Mouse (Mus musculus): ENCODE measurements around the gene Rsph9. TPM values are rescaled to one million over a fixed set of nuclear protein-coding genes. Genes with fewer than 3 reads are reported as not detected.

Rsph9 gene
- polyA plus RNA-seq, 1 experiment from 2014 or later = 14.6 TPM

GRCm38 (mm10) chr17:46080388-46080787, 63.6 kb downstream of the Rsph9 start:
- 0 out of 2 replicates have a peak, but pooled peaks cover 2% of the 10 kb centered on the region for H3K9me3 ChIP-seq (ENCODE audit: control insufficient read depth, low read length)
- no peak overlapping the region for H3K9ac ChIP-seq (ENCODE audit: low read length)
- H3K27me3 ChIP-seq (replicated peaks; ENCODE audit: control insufficient read depth, insufficient read depth, low read length) = no peaks in the 10 kb centered on the region
- H3K27ac ChIP-seq (ENCODE audit: low read depth) = no peak overlapping the region
- 77% methylated on average over 7 of the region's 7 CpGs for WGBS
- H3K4me1 ChIP-seq (replicated peaks; ENCODE audit: control insufficient read depth, insufficient read depth, low read length) = peaks cover 21% of the 10 kb centered on the region
- no peak for ATAC-seq (replicated peaks; ENCODE audit: low FRiP score, low TSS enrichment, low read depth)
- H3K4me2 ChIP-seq (ENCODE audit: low read length) = no peak overlapping the region
- no peaks in the 10 kb centered on the region for H3K36me3 ChIP-seq (ENCODE audit: control insufficient read depth, insufficient read depth, low read length)
- no peak overlapping the region for H3K4me3 ChIP-seq (ENCODE audit: low read depth, low read length)
- DNase-seq (ENCODE audit: low spot score) = no peak

GRCm38 (mm10) chr17:46079037-46079436, 65.0 kb downstream of the Rsph9 start:
- no peak for ATAC-seq (replicated peaks; ENCODE audit: low FRiP score, low TSS enrichment, low read depth)
- Histone ChIP-seq H3K9ac (ENCODE audit: low read length) (no peak overlapping the region), H3K27ac (ENCODE audit: low read depth) (no peak overlapping the region), H3K4me3 (ENCODE audit: low read depth, low read length) (no peak overlapping the region), H3K9me3 (ENCODE audit: control insufficient read depth, low read length) (0 out of 2 replicates have a peak, but pooled peaks cover 2% of the 10 kb centered on the region), H3K4me1 (replicated peaks; ENCODE audit: control insufficient read depth, insufficient read depth, low read length) (peaks cover 19% of the 10 kb centered on the region), H3K4me2 (ENCODE audit: low read length) (no peak overlapping the region), H3K27me3 (replicated peaks; ENCODE audit: control insufficient read depth, insufficient read depth, low read length) (no peaks in the 10 kb centered on the region), H3K36me3 (ENCODE audit: control insufficient read depth, insufficient read depth, low read length) (no peaks in the 10 kb centered on the region)
- 78% methylated on average over 2 of the region's 2 CpGs for WGBS
- no peak for DNase-seq (ENCODE audit: low spot score)

GRCm38 (mm10) chr17:46077921-46078534, 66.0 kb downstream of the Rsph9 start:
- Histone ChIP-seq H3K27me3 (replicated peaks; ENCODE audit: control insufficient read depth, insufficient read depth, low read length) (no peaks in the 10 kb centered on the region), H3K27ac (ENCODE audit: low read depth) (no peak overlapping the region), H3K9me3 (ENCODE audit: control insufficient read depth, low read length) (0 out of 2 replicates have a peak, but pooled peaks cover 2% of the 10 kb centered on the region), H3K36me3 (ENCODE audit: control insufficient read depth, insufficient read depth, low read length) (no peaks in the 10 kb centered on the region), H3K4me2 (ENCODE audit: low read length) (no peak overlapping the region), H3K4me1 (replicated peaks; ENCODE audit: control insufficient read depth, insufficient read depth, low read length) (peaks cover 18% of the 10 kb centered on the region), H3K4me3 (ENCODE audit: low read depth, low read length) (no peak overlapping the region), H3K9ac (ENCODE audit: low read length) (no peak overlapping the region)
- no peak for ATAC-seq (replicated peaks; ENCODE audit: low FRiP score, low TSS enrichment, low read depth)
- no peak for DNase-seq (ENCODE audit: low spot score)
- WGBS = 89% methylated on average over 12 of the region's 12 CpGs

GRCm38 (mm10) chr17:46076260-46076551, 67.8 kb downstream of the Rsph9 start:
- Histone ChIP-seq H3K4me1 (replicated peaks; ENCODE audit: control insufficient read depth, insufficient read depth, low read length) (peaks cover 18% of the 10 kb centered on the region), H3K4me2 (ENCODE audit: low read length) (no peak overlapping the region), H3K4me3 (ENCODE audit: low read depth, low read length) (no peak overlapping the region), H3K36me3 (ENCODE audit: control insufficient read depth, insufficient read depth, low read length) (no peaks in the 10 kb centered on the region), H3K9ac (ENCODE audit: low read length) (no peak overlapping the region), H3K27ac (ENCODE audit: low read depth) (no peak overlapping the region), H3K9me3 (ENCODE audit: control insufficient read depth, low read length) (0 out of 2 replicates have a peak, but pooled peaks cover 2% of the 10 kb centered on the region), H3K27me3 (replicated peaks; ENCODE audit: control insufficient read depth, insufficient read depth, low read length) (no peaks in the 10 kb centered on the region)
- ATAC-seq (replicated peaks; ENCODE audit: low FRiP score, low TSS enrichment, low read depth) (no peak), DNase-seq (ENCODE audit: low spot score) (no peak)
- 61% methylated on average over 1 of the region's 1 CpGs for WGBS

GRCm38 (mm10) chr17:46075551-46076259, 68.3 kb downstream of the Rsph9 start:
- 0 out of 2 replicates have a peak, but pooled peaks cover 2% of the 10 kb centered on the region for H3K9me3 ChIP-seq (ENCODE audit: control insufficient read depth, low read length)
- ATAC-seq (replicated peaks; ENCODE audit: low FRiP score, low TSS enrichment, low read depth) (no peak), DNase-seq (ENCODE audit: low spot score) (no peak)
- no peaks in the 10 kb centered on the region for H3K27me3 ChIP-seq (replicated peaks; ENCODE audit: control insufficient read depth, insufficient read depth, low read length)
- no peak overlapping the region for H3K9ac ChIP-seq (ENCODE audit: low read length)
- H3K4me2 ChIP-seq (ENCODE audit: low read length) = no peak overlapping the region
- H3K4me3 ChIP-seq (ENCODE audit: low read depth, low read length) = no peak overlapping the region
- no peak overlapping the region for H3K27ac ChIP-seq (ENCODE audit: low read depth)
- no peaks in the 10 kb centered on the region for H3K36me3 ChIP-seq (ENCODE audit: control insufficient read depth, insufficient read depth, low read length)
- H3K4me1 ChIP-seq (replicated peaks; ENCODE audit: control insufficient read depth, insufficient read depth, low read length) = peaks cover 18% of the 10 kb centered on the region
- WGBS = 73% methylated on average over 5 of the region's 5 CpGs

GRCm38 (mm10) chr17:46075116-46075485, 68.9 kb downstream of the Rsph9 start:
- H3K4me3 ChIP-seq (ENCODE audit: low read depth, low read length) = no peak overlapping the region
- H3K27me3 ChIP-seq (replicated peaks; ENCODE audit: control insufficient read depth, insufficient read depth, low read length) = no peaks in the 10 kb centered on the region
- no peaks in the 10 kb centered on the region for H3K36me3 ChIP-seq (ENCODE audit: control insufficient read depth, insufficient read depth, low read length)
- H3K4me1 ChIP-seq (replicated peaks; ENCODE audit: control insufficient read depth, insufficient read depth, low read length) = peaks cover 18% of the 10 kb centered on the region
- H3K9me3 ChIP-seq (ENCODE audit: control insufficient read depth, low read length) = 0 out of 2 replicates have a peak, but pooled peaks cover 2% of the 10 kb centered on the region
- H3K27ac ChIP-seq (ENCODE audit: low read depth) = no peak overlapping the region
- DNase-seq (ENCODE audit: low spot score) (peak; percentile 68), ATAC-seq (replicated peaks; ENCODE audit: low FRiP score, low TSS enrichment, low read depth) (0 out of 2 replicates have a peak, but pooled peaks have one; percentile 14)
- no peak overlapping the region for H3K4me2 ChIP-seq (ENCODE audit: low read length)
- 52% methylated on average over 3 of the region's 3 CpGs for WGBS
- no peak overlapping the region for H3K9ac ChIP-seq (ENCODE audit: low read length)

- 54% methylated on average over 7 of the region's 7 CpGs for WGBS
- H3K9ac ChIP-seq (ENCODE audit: low read length) = no peak overlapping the region
- no peaks in the 10 kb centered on the region for H3K27me3 ChIP-seq (replicated peaks; ENCODE audit: control insufficient read depth, insufficient read depth, low read length)
- 0 out of 2 replicates have a peak, but pooled peaks cover 2% of the 10 kb centered on the region for H3K9me3 ChIP-seq (ENCODE audit: control insufficient read depth, low read length)
- H3K4me2 ChIP-seq (ENCODE audit: low read length) = peak overlapping the region; percentile 46
- peaks cover 18% of the 10 kb centered on the region for H3K4me1 ChIP-seq (replicated peaks; ENCODE audit: control insufficient read depth, insufficient read depth, low read length)
- ATAC-seq (replicated peaks; ENCODE audit: low FRiP score, low TSS enrichment, low read depth) (no peak), DNase-seq (ENCODE audit: low spot score) (no peak)
- H3K4me3 ChIP-seq (ENCODE audit: low read depth, low read length) = 0 out of 2 replicates have a peak overlapping the region, but pooled peaks have one; percentile 19
- no peaks in the 10 kb centered on the region for H3K36me3 ChIP-seq (ENCODE audit: control insufficient read depth, insufficient read depth, low read length)
- no peak overlapping the region for H3K27ac ChIP-seq (ENCODE audit: low read depth)
Observed at GRCm38 (mm10) chr17:46074398-46075115, 69.5 kb downstream of the Rsph9 start.

- Histone ChIP-seq H3K4me1 (replicated peaks; ENCODE audit: control insufficient read depth, insufficient read depth, low read length) (peaks cover 18% of the 10 kb centered on the region), H3K4me2 (ENCODE audit: low read length) (peak overlapping the region; percentile 46), H3K36me3 (ENCODE audit: control insufficient read depth, insufficient read depth, low read length) (no peaks in the 10 kb centered on the region), H3K9me3 (ENCODE audit: control insufficient read depth, low read length) (no peaks in the 10 kb centered on the region), H3K27ac (ENCODE audit: low read depth) (no peak overlapping the region), H3K27me3 (replicated peaks; ENCODE audit: control insufficient read depth, insufficient read depth, low read length) (no peaks in the 10 kb centered on the region), H3K4me3 (ENCODE audit: low read depth, low read length) (peak overlapping the region; percentile 19), H3K9ac (ENCODE audit: low read length) (no peak overlapping the region)
- DNase-seq (ENCODE audit: low spot score) (peak; percentile 84), ATAC-seq (replicated peaks; ENCODE audit: low FRiP score, low TSS enrichment, low read depth) (peak; percentile 80)
- 22% methylated on average over 23 of the region's 23 CpGs for WGBS
Observed at GRCm38 (mm10) chr17:46073730-46074301, 70.2 kb downstream of the Rsph9 start.
